Mouse (Mus musculus) cortical plate, adult 2 months (tissue): ENCODE measurements at regions not wholly inside any gene's neighbourhood (a gene's known extent, or its start where the extent isn't known, plus 50 kb on each side); places are given as distances from the start of the nearest gene placed in this dataset.

Source experiments
- H3K27ac ChIP-seq: fragments of 200-500 bp; 2 replicates; pipeline ENCODE4 v1.5.1; 2012; ENCODE audit warnings: low read length, control low read depth, inconsistent platforms; ENCODE audit not compliant: insufficient read depth
- H3K4me1 ChIP-seq: fragments of 200-500 bp; 2 replicates; pipeline ENCODE4 v1.6.1; 2011; ENCODE audit warnings: low read length; ENCODE audit not compliant: control insufficient read depth, insufficient read depth
- H3K4me3 ChIP-seq: fragments of 200-500 bp; 2 replicates; pipeline ENCODE4 v1.5.1; 2011; ENCODE audit warnings: mild to moderate bottlenecking, low read length, control low read depth; ENCODE audit not compliant: insufficient read depth
- CTCF ChIP-seq: fragments of 200-500 bp; IDR thresholded peaks from 2 replicates; pipeline ENCODE4 v1.5.1; 2011; ENCODE audit warnings: mild to moderate bottlenecking, control low read depth, low read length; ENCODE audit not compliant: insufficient read depth; ENCODE audit errors: extremely low read depth
- POLR2A ChIP-seq: fragments of 200-500 bp; IDR thresholded peaks from 2 replicates; pipeline ENCODE4 v1.6.1; 2011; ENCODE audit warnings: mild to moderate bottlenecking, low read length, control low read depth; ENCODE audit not compliant: insufficient read depth; ENCODE audit errors: extremely low read depth

DNA sequence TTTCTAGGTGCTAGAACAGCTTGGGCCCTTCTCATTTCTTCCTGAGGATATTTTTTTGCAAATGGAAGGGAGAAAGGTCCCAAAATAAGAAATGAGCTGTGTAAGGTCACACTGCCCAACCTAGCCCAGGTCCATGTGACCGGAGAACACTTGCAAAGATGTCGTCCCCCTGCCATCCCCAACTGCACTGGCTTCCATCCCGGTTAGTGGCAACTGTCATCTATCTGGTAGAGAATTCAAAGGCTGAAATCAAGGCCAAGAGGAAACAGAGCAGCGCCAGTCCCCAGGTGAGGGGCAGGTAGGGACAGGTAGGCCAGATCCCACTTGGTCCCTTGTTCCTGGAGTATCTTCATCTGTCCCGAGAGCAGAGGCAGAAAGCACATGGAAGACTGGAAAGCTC, 60.2 kb upstream of the Zmiz1 start:
- Histone ChIP-seq H3K4me1 (no peaks in the 10 kb centered on the region; the same call in 1 of the 2 replicates), H3K27ac (no peak overlapping the region)
- TF ChIP-seq POLR2A (no peak), CTCF (no peak)

DNA sequence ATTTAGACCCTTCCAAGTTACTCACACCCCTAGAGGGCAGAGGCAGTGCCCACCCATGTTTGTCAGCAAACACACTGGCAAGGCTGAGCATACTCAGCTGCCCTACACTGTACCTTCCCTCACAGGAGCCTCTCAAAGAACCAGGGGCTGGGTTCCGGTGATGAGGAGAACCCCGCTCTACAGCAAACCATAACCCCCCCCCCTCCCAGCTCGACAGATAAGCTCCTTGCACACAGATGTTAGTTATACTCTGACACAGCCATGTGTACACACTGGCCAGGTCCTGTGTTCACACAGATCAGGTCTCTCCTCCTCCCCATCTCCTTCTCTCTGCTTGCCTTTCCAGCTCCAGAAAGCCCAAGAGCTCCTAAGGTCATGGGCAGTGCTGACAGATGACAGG, 59.7 kb upstream of the Zmiz1 start:
- H3K4me3 ChIP-seq: no peak overlapping the region
- TF ChIP-seq POLR2A: no peak
- TF ChIP-seq CTCF: no peak
- no peak overlapping the region for H3K27ac ChIP-seq
- no peaks in the 10 kb centered on the region; the same call in 1 of the 2 replicates for H3K4me1 ChIP-seq

More for the DNA sequence above, 60.2 kb upstream of the Zmiz1 start:
- no peak overlapping the region for H3K4me3 ChIP-seq

DNA sequence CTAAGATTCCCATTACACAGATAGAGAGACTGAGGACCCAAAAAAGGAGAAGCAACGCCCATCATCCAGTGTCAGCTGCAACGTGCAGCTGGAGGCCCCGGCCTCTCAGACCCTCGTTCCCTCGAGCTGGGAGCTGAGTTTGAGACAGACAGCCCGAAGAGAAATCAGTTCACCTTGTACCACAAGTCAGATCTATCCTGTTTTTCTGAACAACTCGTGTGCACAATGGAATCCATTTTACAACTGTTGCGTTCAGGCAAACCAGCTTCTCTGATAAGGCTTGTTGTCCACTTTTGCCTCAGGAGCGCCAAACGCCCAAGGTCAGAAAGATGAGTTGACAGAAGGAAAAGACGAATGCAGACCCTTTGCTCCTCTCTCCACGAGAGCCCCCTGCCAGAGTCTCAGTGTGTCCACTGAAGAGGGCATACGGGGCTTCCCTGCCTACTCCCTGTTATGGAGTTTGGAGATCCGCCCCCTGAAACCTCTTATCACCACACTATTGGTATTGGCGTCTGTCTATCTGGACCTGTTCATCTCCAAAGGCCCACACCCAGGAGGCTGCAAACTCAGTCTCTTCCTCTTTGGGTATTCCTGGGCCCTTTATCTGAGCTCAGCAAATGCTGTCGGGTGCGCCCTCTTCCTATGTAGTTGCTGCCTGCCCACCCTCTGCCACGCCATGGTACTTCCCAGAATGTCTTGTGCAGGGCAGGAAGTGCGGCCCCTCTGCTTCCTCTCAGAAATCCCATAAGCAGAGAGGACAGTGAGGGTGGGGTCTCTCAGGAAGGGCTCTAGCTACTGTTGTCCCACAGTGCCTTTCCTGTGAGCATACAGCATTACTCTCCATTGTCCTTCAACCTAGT, 57.7 kb upstream of the Zmiz1 start:
- H3K4me1 ChIP-seq: no peaks in the 10 kb centered on the region; the same call in 1 of the 2 replicates
- no peak overlapping the region for H3K27ac ChIP-seq
- TF ChIP-seq CTCF: no peak
- H3K4me3 ChIP-seq: no peak overlapping the region

DNA sequence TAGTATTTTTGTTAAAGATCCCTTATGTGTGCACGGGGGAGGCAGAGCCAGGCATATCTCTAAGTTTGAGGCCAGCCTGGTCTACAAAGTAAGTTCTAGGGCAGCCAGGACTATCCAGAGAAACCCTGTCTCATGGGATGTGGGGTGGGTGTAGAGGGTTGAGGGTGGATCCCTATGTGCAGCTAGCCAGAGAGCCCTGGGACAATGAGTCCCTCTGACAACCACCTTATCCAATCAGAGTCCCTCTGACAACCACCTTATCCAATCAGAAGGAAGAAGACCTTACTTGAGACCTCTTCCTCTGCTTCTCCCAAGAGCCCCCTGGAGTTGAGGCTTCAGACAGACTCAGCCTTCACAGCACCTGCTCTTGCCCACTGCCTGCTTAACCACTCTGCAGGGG, 56.6 kb upstream of the Zmiz1 start:
- H3K4me1 ChIP-seq: no peaks in the 10 kb centered on the region
- H3K27ac ChIP-seq: no peak overlapping the region
- H3K4me3 ChIP-seq: no peak overlapping the region
- no peak for TF ChIP-seq POLR2A
- TF ChIP-seq CTCF: no peak

DNA sequence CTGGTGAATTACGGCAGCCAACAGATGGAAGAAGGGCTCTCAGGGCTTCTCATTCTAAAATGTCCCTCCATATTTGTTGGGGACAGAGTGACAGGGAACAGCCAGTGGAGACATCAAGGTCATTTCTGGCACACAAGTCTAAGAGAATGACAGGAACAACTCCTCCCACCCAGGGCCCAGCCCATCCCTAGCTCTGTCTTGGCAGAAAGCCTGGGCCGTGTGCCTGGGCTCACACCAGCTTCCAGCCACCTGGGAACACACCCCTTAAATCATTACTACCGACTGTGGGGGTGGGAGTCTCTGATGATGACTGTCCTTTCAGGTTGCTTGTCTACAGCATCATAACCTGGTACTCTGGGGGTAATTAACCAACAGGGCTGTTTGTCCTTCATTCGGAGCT, 53.8 kb upstream of the Zmiz1 start:
- no peak overlapping the region for H3K27ac ChIP-seq
- no peaks in the 10 kb centered on the region for H3K4me1 ChIP-seq
- TF ChIP-seq CTCF (no peak), POLR2A (no peak)
- no peak overlapping the region for H3K4me3 ChIP-seq

DNA sequence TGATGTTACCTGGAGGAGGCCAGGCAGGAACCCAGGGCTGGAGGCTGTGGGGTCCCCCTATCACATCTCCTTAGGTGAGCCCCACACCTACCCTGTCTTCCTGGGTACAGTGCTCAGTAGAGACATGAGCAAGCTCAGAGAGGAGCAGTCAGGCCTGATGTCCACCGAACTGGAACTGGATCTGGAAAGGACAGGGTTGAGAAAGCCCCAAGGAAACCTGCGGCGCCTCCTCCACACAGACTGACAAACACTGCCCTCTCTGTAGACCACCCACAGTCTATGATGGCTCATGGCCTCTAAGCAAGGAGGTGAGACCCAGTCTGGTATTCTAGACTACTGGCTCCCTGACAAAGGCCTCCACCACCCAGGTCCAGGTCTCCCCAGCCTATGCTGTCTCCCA, 52.9 kb upstream of the Zmiz1 start:
- Histone ChIP-seq H3K4me3 (no peak overlapping the region), H3K27ac (no peak overlapping the region), H3K4me1 (no peaks in the 10 kb centered on the region)
- TF ChIP-seq CTCF (no peak), POLR2A (no peak)

DNA sequence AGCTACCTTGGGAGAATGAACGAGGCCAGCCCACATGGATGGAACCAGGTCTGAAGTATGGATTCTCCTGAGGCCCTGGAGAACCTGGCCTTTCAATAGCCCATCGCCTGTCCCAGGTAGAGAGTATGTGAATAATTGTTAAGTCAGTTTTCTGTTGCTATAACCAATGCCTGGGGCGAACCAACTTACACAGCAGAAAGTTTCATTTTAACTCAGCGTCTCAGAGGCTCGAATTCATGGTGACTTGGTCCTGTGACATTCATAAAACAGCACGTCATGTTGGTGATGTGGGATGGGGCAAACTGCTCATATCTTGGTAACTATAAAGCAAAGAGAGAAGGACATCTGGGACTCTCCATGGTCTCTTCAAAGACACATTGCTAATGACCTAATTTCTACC, 52.4 kb upstream of the Zmiz1 start:
- no peak for TF ChIP-seq POLR2A
- no peak for TF ChIP-seq CTCF
- no peak overlapping the region for H3K4me3 ChIP-seq
- no peak overlapping the region for H3K27ac ChIP-seq
- H3K4me1 ChIP-seq: no peaks in the 10 kb centered on the region

DNA sequence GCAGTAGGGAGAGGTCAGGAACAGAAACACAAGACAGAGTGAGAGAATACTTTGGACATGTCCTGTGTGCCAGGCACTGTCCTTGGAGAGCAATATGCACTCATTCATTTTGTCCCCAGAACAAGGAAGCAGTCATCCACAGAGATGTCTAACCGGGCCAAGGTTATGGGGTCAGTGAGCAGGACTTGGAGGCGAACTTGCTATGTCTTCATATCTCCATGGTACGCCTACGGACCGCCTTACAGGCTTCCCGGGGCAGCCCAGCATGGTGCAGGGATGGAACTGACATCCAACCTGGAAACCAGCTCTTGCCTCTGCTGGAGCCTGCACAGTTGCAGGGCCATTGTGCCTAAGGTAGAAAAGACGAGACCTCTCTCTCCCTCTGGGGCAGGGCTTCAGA, 51.9 kb upstream of the Zmiz1 start:
- TF ChIP-seq CTCF: no peak

More for the DNA sequence above, 51.9 kb upstream of the Zmiz1 start:
- Histone ChIP-seq H3K4me1 (no peaks in the 10 kb centered on the region), H3K4me3 (no peak overlapping the region), H3K27ac (no peak overlapping the region)
